Mouse (Mus musculus): Measurements from ENCODE around the gene Pard3b.

DNA sequence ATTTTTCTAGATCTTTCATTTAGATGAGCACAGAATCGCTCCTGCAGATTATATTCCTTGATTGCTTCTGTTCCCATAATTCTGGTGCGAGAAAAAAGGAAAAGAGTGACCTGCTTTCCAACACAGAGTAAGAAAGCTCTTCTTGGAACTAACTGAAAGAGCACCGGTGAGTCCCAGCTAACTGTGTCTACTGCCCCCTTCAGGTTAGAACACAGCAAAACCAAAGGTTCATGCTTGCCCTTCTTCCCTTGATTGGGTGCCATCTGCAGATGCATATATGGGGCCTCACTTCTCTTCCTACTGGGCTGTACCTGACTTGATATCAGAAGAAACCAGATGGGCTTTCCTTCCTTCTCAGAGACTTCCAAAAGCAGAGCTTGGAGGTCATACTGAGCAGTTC is 328.5 kb downstream of the Pard3b start:
- TF ChIP-seq CTCF (conservative IDR thresholded peaks at IDR 0.05; ENCODE audit: low read length): peak; percentile 60
- no peak for TF ChIP-seq POU5F1 (IDR thresholded peaks at IDR 0.05; ENCODE audit: borderline replicate concordance, low read length)
- no peak for TF ChIP-seq NANOG (IDR thresholded peaks at IDR 0.05; ENCODE audit: borderline replicate concordance, low read length)
